Mouse (Mus musculus): ENCODE data around the gene Dcdc2a. TPM values are rescaled to one million over a fixed set of nuclear protein-coding genes. Genes with fewer than 3 reads are reported as not detected.

Dcdc2a gene
- 4.8 and 5.4 TPM in 2 replicates for polyA plus RNA-seq (2015; fragmentation: Nextera tagmentation; extraction: Ambion mirVana)

DNA sequence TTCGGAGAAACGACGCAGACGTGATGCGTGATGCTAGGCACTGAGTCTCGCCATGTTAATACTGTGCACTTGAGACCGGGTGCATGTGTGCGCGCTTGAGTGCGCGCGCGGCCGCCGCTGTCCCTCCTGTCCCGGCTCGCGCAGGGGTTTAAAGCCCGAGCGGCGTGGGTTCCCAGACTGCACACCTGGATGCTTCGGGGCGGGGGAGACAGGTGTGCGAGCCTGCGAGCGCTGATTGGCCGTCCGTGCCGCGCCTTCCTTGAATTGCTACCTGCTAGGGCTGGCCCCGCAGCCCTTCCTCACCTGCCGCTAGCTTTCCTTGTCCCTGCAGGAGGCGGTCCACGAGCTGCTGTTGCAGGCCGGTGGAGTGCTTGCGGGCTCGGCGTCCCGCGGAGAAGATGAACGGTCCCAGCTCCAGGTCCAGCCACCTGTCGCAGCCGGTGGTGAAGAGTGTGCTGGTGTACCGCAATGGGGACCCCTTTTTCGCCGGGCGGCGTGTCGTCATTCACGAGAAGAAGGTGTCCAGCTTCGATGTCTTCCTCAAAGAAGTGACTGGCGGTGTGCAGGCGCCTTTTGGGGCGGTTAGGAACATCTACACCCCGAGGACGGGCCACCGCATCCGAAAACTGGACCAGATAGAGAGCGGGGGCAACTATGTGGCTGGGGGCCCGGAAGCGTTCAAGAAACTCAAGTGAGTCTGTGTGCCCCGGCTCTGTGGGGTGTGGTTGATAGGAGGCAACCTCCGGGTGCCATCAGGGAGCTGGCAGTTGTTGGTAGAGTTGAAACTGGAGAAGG, at the start of gene Dcdc2a:
Dcdc2a (plus strand) TSS at position 132 of the 795 bp plus-strand sequence.
- Histone ChIP-seq H3K27me3 (replicated peaks) (peaks cover 12% of the 10 kb centered on the region; the same call in 1 of the 2 replicates), H3K4me1 (peaks cover 19% of the 10 kb centered on the region), H3K36me3 (replicated peaks) (no peaks in the 10 kb centered on the region), H3K9ac (peak within 1 kb of the TSS; percentile 44), H3K4me3 (peak within 1 kb of the TSS; percentile 53), H3K9me3 (no peaks in the 10 kb centered on the region), H3K27ac (peak within 1 kb of the TSS; percentile 17; the same call in 1 of the 2 replicates), H3K4me2 (peak within 1 kb of the TSS; percentile 92)
- WGBS, result 3% methylated on average over 63 of the region's 63 CpGs
- peak; percentile 82 for ATAC-seq (replicated peaks)

DNA sequence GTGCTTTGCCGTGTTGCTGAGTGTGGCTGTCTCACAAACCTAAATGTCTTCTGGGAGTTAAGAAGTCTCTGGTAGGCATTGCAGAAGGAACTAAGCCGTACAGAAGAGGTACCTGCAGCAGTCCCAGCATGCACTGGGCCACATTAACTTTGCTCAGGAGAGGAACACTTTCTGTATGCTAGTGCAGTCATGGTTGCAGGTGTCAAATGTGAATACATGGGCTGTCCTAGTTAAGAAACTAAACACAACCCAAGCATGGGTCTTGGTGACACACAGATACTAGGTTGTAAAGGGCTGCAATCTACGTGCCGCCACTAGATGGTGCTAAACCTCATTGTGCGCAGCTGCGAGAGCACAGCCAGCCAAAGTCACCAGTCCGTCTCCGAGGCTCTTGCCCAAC, 48.7 kb upstream of the Dcdc2a start:
- H3K4me3 ChIP-seq, result no peak overlapping the region
- H3K27ac ChIP-seq, result no peak overlapping the region
- H3K4me1 ChIP-seq, result no peaks in the 10 kb centered on the region
- H3K27me3 ChIP-seq (replicated peaks), result no peaks in the 10 kb centered on the region
- WGBS, result 87% methylated on average over 8 of the region's 8 CpGs
- H3K36me3 ChIP-seq (replicated peaks), result peaks cover 17% of the 10 kb centered on the region
- H3K9ac ChIP-seq, result no peak overlapping the region
- H3K4me2 ChIP-seq, result no peak overlapping the region
- no peaks in the 10 kb centered on the region for H3K9me3 ChIP-seq
- no peak for ATAC-seq (replicated peaks)

DNA sequence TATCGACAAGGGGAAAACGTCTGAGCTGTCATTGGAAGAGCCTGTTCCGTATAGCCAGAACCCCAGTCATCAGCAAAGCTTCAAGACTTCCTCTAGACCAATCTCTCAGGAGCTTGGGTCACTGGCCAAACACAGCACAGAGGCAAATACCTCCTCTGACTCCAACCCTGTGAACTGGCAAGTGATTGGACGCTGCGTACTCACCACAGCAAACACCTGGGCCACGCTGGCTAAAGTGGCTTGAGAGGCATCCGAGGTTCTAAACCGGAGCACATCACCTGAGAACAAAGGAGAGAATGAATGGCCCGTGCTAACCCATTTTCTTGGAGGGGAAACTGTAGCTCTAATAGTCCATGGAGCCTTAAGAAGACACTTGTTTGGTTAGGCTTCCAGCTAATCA, 37.5 kb upstream of the Dcdc2a start:
- Histone ChIP-seq H3K27me3 (replicated peaks) (no peaks in the 10 kb centered on the region), H3K4me3 (no peak overlapping the region), H3K4me1 (peaks cover 20% of the 10 kb centered on the region), H3K4me2 (peak overlapping the region; percentile 64; the same call in 1 of the 2 replicates), H3K9me3 (no peaks in the 10 kb centered on the region), H3K36me3 (replicated peaks) (no peaks in the 10 kb centered on the region), H3K27ac (no peak overlapping the region), H3K9ac (no peak overlapping the region)
- 92% methylated on average over 9 of the region's 9 CpGs for WGBS
- ATAC-seq (replicated peaks), result no peak

DNA sequence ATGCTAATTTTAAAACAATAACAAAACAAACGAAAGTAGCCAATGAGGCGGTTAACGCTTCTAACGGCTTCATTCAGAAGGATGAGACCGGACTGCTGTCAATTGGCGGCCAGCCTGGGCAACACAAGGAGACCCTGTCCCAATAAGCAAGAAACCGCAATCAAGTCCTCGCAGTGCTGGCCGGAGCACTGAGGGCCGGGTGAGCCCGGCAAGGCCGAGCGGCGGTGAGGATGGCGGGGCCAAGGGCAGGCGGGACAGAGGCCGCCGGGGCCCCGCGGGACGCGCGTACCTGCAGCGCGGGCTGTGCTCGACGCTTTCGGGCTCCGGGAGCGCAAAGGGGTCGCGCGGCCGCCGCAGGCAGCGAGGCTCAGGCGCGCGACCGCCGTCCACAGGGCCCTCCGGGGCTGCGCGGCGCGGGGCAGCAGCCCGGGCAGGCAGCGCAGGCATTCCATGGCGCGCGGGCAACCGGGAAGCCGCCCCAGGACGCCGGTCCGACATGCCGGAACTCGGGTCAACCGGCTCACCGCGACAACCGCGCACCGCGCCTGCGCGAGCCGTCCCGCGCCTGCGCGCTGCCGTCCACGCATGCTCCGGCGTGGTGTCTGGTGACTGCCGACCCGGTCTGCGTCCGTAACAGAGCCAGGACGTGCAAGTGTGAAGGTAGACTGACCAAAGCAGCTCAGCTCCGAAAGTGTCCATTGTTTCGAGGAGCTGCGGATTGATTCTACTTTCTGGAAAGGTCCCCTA, 35.8 kb upstream of the Dcdc2a start, which contains the start of gene Mrs2:
Mrs2 (minus strand) TSS at position 587 of the 747 bp plus-strand sequence.
- peak within 1 kb of the TSS; percentile 64 for H3K4me2 ChIP-seq
- peak within 1 kb of the TSS; percentile 84 for H3K27ac ChIP-seq
- ATAC-seq (replicated peaks), result peak; percentile 96
- H3K36me3 ChIP-seq (replicated peaks), result no peaks in the 10 kb centered on the region
- H3K9me3 ChIP-seq, result no peaks in the 10 kb centered on the region
- no peaks in the 10 kb centered on the region for H3K27me3 ChIP-seq (replicated peaks)
- peak within 1 kb of the TSS; percentile 87 for H3K9ac ChIP-seq
- under 1% methylated on average over 81 of the region's 84 CpGs for WGBS
- peak within 1 kb of the TSS; percentile 89 for H3K4me3 ChIP-seq
- peaks cover 20% of the 10 kb centered on the region for H3K4me1 ChIP-seq

DNA sequence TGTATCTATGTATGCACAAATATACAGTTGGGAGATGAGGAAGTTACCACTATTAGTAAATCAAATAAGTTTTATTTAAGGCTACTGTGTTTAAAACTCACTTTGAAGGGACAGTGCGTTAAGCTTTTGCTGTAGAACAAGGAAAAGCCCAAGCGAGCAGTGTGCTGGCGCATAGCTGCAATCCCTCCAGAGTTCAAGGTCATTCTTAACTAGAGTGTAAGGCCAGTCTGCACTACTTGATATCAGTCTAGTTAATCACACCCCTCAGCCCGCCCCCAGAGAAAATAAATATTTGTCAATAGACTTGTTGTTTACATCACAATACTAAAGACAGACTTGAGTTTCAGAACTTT, 35.3 kb upstream of the Dcdc2a start:
- H3K9me3 ChIP-seq, result no peaks in the 10 kb centered on the region
- no peaks in the 10 kb centered on the region for H3K27me3 ChIP-seq (replicated peaks)
- H3K27ac ChIP-seq, result peak overlapping the region; percentile 84
- H3K9ac ChIP-seq, result peak overlapping the region; percentile 87; the same call in 1 of the 2 replicates
- peak overlapping the region; percentile 64 for H3K4me2 ChIP-seq
- H3K4me1 ChIP-seq, result peaks cover 20% of the 10 kb centered on the region
- H3K4me3 ChIP-seq, result peak overlapping the region; percentile 89
- WGBS, result 53% methylated on average over 4 of the region's 4 CpGs
- peak; percentile 51 for ATAC-seq (replicated peaks)
- no peaks in the 10 kb centered on the region for H3K36me3 ChIP-seq (replicated peaks)

DNA sequence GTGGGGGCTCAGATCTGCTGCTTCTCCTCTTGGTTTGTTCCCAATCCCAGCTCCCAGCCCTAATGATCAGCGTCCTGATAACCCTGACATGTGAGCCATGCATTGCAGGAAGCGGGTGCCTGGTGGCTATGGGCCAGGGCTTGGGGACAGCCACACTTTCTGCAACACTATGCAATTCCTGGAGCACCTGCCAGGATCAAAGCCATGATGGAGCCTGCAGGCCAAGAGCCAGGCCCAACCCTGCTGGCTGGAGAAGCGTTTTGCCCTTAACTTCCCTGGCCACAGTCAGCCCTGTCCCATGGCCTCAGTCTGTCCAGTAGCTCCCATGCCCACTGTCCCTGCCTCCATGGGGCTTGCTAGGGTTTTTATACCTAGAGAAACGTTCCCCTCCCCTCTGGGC, 33.4 kb upstream of the Dcdc2a start:
- Histone ChIP-seq H3K9me3 (no peaks in the 10 kb centered on the region), H3K4me2 (no peak overlapping the region), H3K36me3 (replicated peaks) (no peaks in the 10 kb centered on the region), H3K27ac (no peak overlapping the region), H3K4me3 (no peak overlapping the region), H3K9ac (no peak overlapping the region), H3K4me1 (peaks cover 20% of the 10 kb centered on the region), H3K27me3 (replicated peaks) (no peaks in the 10 kb centered on the region)
- 77% methylated on average over 4 of the region's 4 CpGs for WGBS
- ATAC-seq (replicated peaks), result no peak

DNA sequence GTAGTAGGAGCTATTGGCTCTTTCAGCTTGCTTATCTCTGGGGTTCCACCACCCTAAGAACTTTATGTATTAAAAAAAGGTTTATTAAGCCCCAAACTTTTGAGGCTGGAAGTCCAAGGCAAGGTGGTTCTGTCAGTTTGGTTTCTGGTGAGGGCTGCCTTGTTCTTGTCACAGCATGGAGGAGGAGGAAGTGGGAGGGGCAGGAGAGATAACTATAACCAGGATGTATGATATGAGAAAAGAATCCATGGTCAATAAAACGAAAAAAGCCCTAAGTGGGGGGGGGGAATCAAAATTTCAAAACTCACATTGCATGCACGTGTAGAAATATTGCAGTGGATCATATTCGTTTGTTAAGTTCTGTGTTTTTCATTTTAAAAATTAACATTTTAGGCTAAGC, 32.7 kb upstream of the Dcdc2a start:
- 81% methylated on average over 3 of the region's 3 CpGs for WGBS
- ATAC-seq (replicated peaks), result no peak
- Histone ChIP-seq H3K36me3 (replicated peaks) (no peaks in the 10 kb centered on the region), H3K4me2 (no peak overlapping the region), H3K4me1 (peaks cover 19% of the 10 kb centered on the region), H3K9me3 (no peaks in the 10 kb centered on the region), H3K27ac (no peak overlapping the region), H3K9ac (no peak overlapping the region), H3K4me3 (no peak overlapping the region), H3K27me3 (replicated peaks) (no peaks in the 10 kb centered on the region)

DNA sequence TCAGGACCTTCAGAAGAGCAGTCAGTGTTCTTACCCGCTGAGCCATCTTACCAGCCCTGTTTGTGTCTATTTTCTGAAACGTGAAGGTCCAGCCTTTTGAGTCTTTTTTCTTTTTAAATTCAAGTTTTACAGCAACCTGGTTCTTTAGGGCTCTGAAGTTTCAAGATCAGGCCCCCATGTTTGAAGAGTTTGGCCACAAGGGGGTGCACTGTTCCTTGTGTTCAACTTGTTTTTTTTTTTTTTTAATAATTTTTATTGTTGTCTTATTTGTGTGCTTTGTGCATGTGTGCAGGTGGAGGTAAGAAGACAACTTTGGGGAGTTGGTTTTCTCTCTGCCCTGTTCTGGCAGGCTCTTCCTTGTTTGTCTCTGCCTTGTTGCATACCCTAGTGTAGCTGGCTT, 31.1 kb upstream of the Dcdc2a start:
- H3K27me3 ChIP-seq (replicated peaks), result no peaks in the 10 kb centered on the region
- H3K4me2 ChIP-seq, result no peak overlapping the region
- ATAC-seq (replicated peaks), result no peak
- WGBS, result 32% methylated on average over 2 of the region's 2 CpGs
- peaks cover 5% of the 10 kb centered on the region for H3K4me1 ChIP-seq
- no peak overlapping the region for H3K4me3 ChIP-seq
- H3K27ac ChIP-seq, result no peak overlapping the region
- H3K9ac ChIP-seq, result no peak overlapping the region
- H3K9me3 ChIP-seq, result no peaks in the 10 kb centered on the region
- H3K36me3 ChIP-seq (replicated peaks), result no peaks in the 10 kb centered on the region

DNA sequence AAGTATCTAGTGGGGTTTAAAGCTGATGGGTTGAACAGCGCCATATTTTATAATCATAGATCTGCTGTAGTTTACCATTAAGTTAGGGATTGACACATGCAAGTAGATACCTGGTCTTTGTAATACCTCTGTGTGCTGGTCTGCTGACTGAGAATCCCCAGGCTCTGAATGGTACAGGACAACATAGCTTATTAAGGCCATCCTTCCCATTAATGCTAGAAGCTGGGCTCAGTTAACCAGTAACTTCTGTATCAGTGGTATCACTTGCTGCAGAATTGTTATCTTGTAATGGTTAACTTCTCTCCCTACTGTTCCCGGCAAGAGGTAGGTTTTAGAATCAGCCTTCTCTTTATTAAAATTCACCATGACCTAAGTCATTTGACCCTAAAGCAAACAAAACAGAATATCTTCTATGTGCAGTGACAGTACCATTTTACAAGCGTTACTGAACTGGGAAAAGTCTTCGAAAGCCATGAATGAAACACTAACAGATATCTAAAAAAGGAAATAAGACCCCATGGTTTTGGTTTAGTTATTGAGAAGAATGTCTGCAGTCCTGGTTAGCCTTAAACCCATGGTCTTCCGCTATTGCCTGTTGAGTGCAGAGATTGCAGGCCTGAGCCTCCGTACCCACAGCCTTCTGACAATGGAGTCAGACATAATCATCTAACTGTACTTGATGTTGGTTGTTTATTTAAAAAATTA, 29.2 kb upstream of the Dcdc2a start:
- Histone ChIP-seq H3K27me3 (replicated peaks) (no peaks in the 10 kb centered on the region), H3K9ac (no peak overlapping the region), H3K27ac (no peak overlapping the region), H3K4me3 (no peak overlapping the region), H3K4me2 (no peak overlapping the region), H3K36me3 (replicated peaks) (no peaks in the 10 kb centered on the region), H3K4me1 (no peaks in the 10 kb centered on the region), H3K9me3 (no peaks in the 10 kb centered on the region)
- WGBS, result 93% methylated on average over 6 of the region's 6 CpGs
- ATAC-seq (replicated peaks), result no peak

DNA sequence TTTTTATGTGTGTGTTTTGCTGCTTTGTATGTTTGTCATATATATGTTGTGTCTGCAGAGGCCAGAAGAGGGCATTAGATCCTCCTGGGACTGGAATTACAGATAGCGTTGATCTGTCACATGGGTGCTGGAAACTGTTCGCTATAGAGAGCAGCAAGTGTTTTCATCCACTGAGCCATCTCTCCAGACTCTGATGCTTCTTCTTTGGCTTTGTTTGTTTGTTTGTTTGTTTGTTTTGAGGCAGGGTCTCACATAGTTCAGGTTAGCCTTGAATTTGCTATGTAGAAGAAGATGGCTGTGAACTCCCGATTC, 28.7 kb upstream of the Dcdc2a start:
- Histone ChIP-seq H3K4me3 (no peak overlapping the region), H3K9me3 (no peaks in the 10 kb centered on the region), H3K27me3 (replicated peaks) (no peaks in the 10 kb centered on the region), H3K4me2 (no peak overlapping the region), H3K36me3 (replicated peaks) (no peaks in the 10 kb centered on the region), H3K4me1 (no peaks in the 10 kb centered on the region), H3K27ac (no peak overlapping the region), H3K9ac (no peak overlapping the region)
- 79% methylated on average over 3 of the region's 3 CpGs for WGBS
- ATAC-seq (replicated peaks), result no peak

DNA sequence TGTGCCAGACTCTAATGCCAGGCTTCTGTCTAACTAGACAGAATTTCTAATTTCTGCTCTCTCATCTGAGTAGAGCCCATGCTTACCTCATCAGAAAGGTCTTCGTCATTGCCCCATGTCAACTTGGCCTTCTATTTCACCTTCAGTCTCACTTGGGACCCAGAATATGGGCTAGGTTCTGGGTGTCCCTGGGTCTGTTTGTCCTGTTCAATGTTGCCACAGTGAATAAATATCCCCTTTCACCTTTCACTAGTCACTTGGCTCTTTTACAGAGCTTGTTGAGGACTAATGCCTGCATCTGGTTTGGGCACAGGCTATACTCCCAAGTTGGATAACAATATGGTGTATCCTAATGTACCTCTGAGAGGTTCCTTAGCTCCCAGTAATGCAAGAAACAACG, 16.3 kb upstream of the Dcdc2a start:
- H3K27me3 ChIP-seq (replicated peaks), result no peaks in the 10 kb centered on the region
- 74% methylated on average over 2 of the region's 2 CpGs for WGBS
- no peaks in the 10 kb centered on the region for H3K9me3 ChIP-seq
- H3K4me3 ChIP-seq, result no peak overlapping the region
- H3K9ac ChIP-seq, result no peak overlapping the region
- H3K4me1 ChIP-seq, result no peaks in the 10 kb centered on the region
- no peak for ATAC-seq (replicated peaks)
- H3K36me3 ChIP-seq (replicated peaks), result no peaks in the 10 kb centered on the region
- no peak overlapping the region for H3K27ac ChIP-seq
- H3K4me2 ChIP-seq, result no peak overlapping the region

DNA sequence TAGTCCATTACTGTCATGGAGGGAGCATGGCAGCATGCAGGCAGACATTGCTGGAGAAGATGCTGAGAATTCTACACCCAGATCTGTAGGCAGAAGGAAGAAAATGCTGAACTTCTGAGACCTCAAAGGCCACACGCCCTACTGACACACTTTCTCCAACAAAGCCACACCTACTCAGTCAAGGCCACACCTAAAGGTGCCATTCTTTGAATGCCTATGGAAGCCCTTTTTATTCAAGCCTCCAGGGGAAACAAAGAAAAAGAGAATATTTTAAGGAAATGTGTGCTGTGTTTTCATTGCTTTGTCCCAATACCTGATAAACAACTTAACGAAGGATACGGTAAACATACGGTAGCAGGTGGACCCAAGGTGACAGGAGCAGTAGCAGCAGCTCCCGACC, 3.1 kb upstream of the Dcdc2a start:
- Histone ChIP-seq H3K4me2 (no peak overlapping the region), H3K4me3 (no peak overlapping the region), H3K9ac (no peak overlapping the region), H3K27me3 (replicated peaks) (peaks cover 12% of the 10 kb centered on the region; the same call in 1 of the 2 replicates), H3K36me3 (replicated peaks) (no peaks in the 10 kb centered on the region), H3K4me1 (peaks cover 19% of the 10 kb centered on the region), H3K27ac (no peak overlapping the region), H3K9me3 (no peaks in the 10 kb centered on the region; the same call in 1 of the 2 replicates)
- 90% methylated on average over 5 of the region's 5 CpGs for WGBS
- ATAC-seq (replicated peaks), result no peak
